Mouse (Mus musculus): ENCODE results near the gene Hira.
"Not testable (repeated sequence)": the region's sequence is repeated elsewhere in the genome, so short reads cannot be mapped to it uniquely, and the experiment has no call there.

Gene Hira

DNA sequence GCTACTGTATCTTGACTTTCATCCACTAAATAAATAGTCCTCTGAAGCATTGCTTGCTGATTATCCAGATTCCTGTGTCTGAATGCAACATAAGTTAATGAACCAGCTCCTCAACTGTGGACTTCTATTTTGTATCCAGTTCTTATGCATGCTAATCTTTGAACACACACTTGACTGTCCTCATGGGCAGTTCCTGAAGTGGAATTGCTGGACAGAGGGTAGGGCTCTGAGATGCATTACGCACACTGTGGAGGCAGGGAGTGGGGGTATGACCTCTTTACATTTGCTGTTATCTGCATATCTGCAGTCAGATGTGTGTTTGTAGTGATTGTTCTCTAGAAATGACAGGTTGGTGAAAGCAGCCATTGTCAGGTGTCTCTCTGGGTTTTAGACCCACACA, 51.1 kb downstream of the Hira start:
- no peak for DNase-seq

DNA sequence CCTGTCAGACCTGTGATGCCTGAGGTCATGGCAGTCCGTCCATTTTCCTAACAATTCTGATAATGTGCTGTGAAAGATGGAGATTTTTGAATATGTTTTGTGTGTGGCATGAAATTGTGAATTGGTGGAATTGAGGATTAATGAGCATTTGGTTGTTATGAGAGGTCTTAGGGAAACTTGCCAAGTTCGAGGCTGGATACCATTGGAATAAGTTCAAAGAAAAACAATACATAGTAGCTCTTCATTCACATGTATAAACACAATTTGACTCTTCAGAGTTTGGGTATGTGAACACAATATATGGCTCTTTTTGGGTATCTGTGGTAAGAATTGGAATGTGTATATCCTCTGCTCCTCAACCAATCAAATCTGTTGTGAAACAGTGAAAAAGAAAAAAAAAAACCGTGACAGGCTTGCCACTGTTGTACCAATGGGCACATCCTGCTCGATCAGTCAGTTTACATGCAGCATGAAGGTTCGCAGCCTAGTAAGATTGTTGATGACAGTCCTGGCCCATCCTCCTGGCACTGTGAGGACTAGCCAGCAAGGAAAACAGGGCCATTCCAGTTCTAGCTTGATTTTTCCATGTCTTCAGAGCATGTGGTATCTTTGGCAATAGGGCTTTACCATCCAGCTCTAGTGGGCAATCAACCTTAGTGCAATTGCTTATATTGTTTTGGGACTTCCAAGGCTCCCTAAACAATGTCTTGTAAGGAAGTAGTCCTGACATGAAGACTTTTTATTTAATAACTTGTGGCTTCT, 61.7 kb downstream of the Hira start:
- DNase-seq: no peak

- no peak for DNase-seq
These were observed 67.1 kb downstream of the Hira start for GRCm38 (mm10) chr16:18943906-18944305.

DNA sequence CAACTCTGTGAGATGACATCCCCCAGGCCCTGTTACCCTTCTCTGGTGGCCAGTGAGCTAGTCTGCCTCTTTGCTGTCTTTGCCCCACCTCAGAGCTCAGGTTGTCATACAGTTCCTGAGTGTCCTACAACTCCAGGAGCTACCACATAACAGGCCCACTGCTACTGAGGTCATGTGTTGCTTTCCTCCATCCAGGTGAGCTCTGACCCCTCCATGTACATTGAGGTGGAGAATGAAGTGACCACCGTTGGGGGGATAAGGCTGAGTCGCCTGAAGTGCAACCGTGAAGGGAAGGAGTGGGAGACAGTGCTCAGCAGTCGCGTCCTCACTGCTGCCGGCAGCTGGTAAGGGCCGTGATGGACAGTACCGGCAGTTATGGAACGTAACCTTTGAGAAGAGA, 72.1 kb downstream of the Hira start:
- DNase-seq: no peak

- DNase-seq: no peak
These were observed 73.5 kb downstream of the Hira start for GRCm38 (mm10) chr16:18950351-18950750.

DNA sequence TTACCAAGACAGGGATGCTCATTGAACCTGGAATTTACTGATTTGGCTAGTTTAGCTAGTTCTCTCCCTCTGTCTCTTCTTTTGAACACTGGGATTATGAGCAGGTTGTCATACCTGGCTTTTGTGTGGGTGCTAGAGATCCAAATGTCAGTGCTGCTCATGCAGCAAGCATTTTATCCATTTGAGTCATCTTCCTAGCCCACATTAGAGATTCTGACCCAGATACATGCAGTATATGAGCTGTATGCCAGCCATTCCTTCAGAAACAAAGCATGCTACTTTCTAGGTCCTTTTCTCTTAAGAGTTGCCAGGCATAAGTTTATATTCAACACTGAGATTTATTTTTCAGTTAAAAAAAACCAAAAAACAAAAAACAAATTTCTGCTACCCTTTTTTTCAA, 76.0 kb downstream of the Hira start:
- no peak for DNase-seq

DNA sequence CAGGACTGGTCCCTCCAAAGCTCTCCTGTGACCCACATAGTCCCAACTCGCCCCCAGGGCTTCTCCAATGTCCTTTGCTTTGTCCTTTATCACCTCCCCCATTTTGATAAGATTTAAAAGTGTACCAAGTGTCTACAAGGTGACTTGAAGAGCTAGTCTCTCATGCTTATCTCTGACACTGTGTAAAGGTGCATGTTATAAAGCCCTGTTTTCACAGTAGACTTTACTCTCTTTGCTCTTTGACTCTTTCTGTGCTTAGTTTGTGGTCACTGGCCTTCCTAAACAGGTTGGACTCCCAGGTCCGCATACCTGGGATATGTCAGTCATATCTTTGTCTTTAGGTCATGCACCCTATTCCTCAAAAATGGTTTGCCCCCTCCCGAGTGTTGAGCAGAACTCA, 78.2 kb downstream of the Hira start:
- DNase-seq: no peak

DNA sequence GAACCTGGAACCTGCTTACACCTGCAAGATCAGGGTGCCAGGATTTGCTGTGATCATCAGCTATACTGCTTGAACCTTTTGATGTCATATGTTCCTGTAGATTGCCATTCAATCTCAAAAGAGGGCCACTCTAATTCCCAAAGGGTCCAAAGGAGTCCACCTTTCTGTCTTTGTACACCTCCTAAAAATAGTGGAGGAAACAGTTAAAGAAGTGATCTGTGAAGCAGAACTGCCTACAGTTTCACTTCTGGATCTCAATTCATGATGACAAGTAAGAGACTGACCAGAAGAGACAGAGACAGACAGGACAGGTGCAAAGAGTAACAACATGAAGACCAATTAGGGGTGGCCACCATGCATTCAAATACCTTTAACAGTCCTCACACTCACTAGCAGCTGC, 86.6 kb downstream of the Hira start:
- no peak for DNase-seq

GRCm38 (mm10) chr16:18969420-18970128, 92.7 kb downstream of the Hira start:
- DNase-seq: no peak

DNA sequence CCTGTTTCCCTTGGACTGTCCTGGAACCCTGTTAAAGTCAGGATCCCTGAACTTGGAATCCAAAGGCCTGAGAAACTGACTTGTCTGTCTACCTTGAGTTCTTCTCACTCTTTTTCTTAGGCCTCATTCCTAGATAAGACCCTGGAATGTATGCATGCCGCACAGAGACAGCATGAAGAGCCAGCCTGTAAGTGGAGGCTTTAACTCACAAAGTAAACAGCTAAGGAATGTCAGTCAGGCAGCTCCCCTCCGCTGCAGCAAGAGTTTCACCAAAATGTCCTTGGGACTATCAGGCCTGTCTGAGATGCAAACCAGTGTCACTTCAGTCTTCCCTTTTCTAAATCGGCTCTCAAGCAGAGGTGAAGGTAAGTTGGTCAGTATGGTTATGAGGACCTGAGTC, 94.0 kb downstream of the Hira start:
- DNase-seq: no peak

DNA sequence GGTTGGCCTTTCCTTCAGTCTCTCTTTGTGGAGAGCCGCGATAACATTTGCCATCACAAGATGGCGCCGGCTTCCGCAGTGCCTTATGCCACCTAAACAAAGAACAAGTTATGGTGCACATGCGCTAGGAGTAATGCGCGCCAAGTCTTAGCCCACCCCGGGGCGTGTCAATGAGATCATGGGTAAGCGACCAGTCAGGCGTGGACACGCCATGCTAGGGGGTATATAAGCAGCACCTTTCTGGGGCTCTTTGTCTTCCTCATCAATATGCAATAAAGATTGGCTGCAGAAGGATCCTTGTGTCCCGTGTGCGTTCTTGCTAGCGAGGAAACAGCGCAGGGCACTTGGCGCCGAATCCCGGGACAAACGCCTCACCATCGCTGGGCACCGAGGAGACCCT, 98.8 kb downstream of the Hira start:
- DNase-seq: not testable (repeated sequence)

- DNase-seq: no peak
These were observed 99.5 kb downstream of the Hira start for GRCm38 (mm10) chr16:18976315-18976714.

GRCm38 (mm10) chr16:18986381-18986780, 109.5 kb downstream of the Hira start:
- DNase-seq: no peak

- DNase-seq: no peak
These were observed 110.0 kb downstream of the Hira start for GRCm38 (mm10) chr16:18986860-18987259.

- not testable (repeated sequence) for DNase-seq
These were observed 126.0 kb downstream of the Hira start for GRCm38 (mm10) chr16:19002610-19003389.

- DNase-seq: no peak
These were observed 126.9 kb downstream of the Hira start for GRCm38 (mm10) chr16:19003757-19004156.

DNA sequence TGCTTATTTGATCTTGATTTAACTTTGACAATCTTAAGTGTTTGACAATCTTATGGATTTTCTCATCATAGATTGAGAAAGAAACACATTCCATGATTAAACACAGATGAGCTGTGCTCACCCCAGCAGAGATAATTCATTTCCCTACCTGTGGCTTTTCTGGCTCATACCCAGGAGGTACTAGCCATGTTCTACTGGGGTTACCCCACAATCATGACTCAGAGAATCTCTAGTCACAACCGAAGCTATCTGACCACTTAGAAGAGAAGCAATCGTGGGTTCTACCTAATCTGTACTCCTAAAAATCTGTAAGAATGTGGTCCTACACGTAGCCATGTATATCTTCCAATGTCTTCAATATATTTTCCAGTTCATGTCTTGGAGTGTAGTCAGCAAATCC, 128.5 kb downstream of the Hira start:
- no peak for DNase-seq

- no peak for DNase-seq
These were observed 129.9 kb downstream of the Hira start for GRCm38 (mm10) chr16:19006715-19007114.

DNA sequence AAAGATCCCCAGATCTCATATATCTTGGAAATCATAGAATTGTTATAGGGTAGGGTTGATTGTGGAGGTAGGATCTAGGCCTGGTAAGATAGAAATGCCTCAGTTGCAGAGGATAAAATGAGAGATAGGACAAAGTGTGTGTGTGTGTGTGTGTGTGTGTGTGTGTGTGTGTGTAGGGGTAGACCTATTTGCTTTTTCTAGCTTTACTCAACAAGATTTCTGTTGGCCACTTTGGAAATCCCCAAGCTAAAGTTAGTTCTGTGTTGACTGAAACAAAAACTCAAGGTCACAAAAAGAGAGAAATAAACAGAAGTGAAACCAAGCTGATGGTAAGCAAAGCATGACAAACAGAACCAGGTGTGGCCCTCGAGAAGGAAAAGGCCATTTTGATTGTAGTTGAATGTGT, 130.4 kb downstream of the Hira start:
- DNase-seq: not testable (repeated sequence)

DNA sequence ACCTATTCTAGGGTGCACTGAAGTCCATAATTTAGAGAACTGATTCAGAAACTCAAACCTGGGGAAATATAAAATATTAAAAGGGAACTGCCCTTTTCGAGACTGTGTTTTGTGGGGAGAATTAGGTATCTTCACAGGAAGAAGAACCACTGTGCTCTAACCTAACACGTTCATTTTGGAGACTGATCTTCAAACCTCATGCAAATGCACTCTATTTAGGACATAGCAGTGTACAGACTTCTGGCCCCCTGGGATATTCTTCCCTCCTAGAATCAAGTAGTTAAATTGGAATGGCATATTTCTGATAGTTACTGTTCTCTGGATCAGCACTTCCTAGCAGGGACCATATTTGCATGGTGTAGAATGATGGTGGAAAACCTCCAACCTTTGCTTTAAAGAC, 133.9 kb downstream of the Hira start:
- no peak for DNase-seq

DNA sequence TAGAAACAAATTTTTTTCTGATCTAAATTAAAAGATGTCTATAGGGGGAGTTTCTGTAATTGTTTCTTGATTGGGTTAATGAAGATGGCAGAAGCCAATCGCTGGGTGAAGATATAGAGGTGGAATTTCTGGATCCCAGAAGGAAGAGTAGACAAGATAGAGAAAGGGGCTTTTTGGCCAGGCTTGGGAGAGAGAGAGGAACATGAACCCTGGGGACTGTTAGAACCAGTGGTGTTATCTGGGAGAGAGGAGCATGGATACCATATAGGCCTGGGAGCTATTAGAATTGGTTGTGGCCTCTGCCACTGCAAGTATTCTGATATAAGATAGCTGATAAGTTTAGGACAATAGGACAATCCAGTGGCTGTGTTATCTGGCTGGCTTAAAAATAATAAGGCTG, 136.7 kb downstream of the Hira start:
- no peak for DNase-seq

- no peak for DNase-seq
These were observed 137.8 kb downstream of the Hira start for GRCm38 (mm10) chr16:19014650-19015049.
